Mouse (Mus musculus) embryo, embryonic 11.5 days (tissue): Measurements from ENCODE around the gene Olfr672.
"Not testable (repeated sequence)": the region's sequence is repeated elsewhere in the genome, so short reads cannot be mapped to it uniquely, and the experiment has no call there.

ENCODE experiments used
- DNase-seq: peaks from one replicate; pipeline ENCODE4 v3.0.0-alpha.2; 2012; ENCODE audit warnings: low read depth, low spot score

Gene Olfr672

GRCm38 (mm10) chr7:105001929-105002328, at the start of gene Olfr672:
Olfr672 (minus strand) TSS chr7:105002029.
- DNase-seq, result no peak

GRCm38 (mm10) chr7:105033836-105034235, 32.0 kb upstream of the Olfr672 start:
- DNase-seq, result not testable (repeated sequence)

GRCm38 (mm10) chr7:105032398-105032797, 30.6 kb upstream of the Olfr672 start, which contains the start of gene Olfr676:
Olfr676 (plus strand) TSS chr7:105032698.
- no peak for DNase-seq

- DNase-seq, result no peak
These were observed 26.5 kb upstream of the Olfr672 start, which contains the start of gene Olfr675 for GRCm38 (mm10) chr7:105028360-105028759. Olfr675 (minus strand) TSS chr7:105028460.

- DNase-seq, result no peak
These were observed 20.7 kb upstream of the Olfr672 start for GRCm38 (mm10) chr7:105022530-105022929.

- no peak for DNase-seq
These were observed 22.8 kb downstream of the Olfr672 start, which contains the start of gene Olfr671 for GRCm38 (mm10) chr7:104979026-104979425. Olfr671 (minus strand) TSS chr7:104979126.

- not testable (repeated sequence) for DNase-seq
These were observed 29.3 kb downstream of the Olfr672 start for GRCm38 (mm10) chr7:104972507-104972906.

- no peak for DNase-seq
These were observed 39.3 kb downstream of the Olfr672 start, which contains the start of gene Olfr670 for GRCm38 (mm10) chr7:104962520-104962919. Olfr670 (minus strand) TSS chr7:104962620.

GRCm38 (mm10) chr7:104950234-104950633, 51.6 kb downstream of the Olfr672 start:
- not testable (repeated sequence) for DNase-seq
